Mouse (Mus musculus): ENCODE measurements around the gene Mip. TPM values are rescaled to one million over a fixed set of nuclear protein-coding genes. Genes with fewer than 3 reads are reported as not detected.
"Not testable (repeated sequence)": the region's sequence is repeated elsewhere in the genome, so short reads cannot be mapped to it uniquely, and the experiment has no call there.

Mip gene
- polyA plus RNA-seq, 1 experiment from 2014 or later = not detected

DNA sequence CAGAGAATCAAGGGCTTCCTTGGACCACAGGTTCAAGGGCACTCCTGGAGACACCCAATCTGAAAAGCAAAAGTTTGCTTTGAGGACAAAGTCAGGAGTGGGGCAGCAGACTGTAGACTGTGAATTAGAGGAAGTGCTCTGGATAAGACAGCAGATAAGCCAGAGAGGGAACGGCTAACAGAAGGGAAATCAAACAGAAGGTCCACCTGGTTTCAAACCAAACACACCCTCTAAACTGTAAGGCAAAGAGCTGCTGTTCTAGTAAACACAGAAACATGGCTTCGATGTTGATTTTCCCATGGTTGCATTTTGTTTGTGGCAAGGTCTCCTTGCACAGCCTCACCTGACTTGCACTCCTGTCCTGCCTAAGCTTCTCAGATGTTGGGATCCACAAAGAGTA lies 34.2 kb upstream of the Mip start:
- no peak overlapping the region for H3K4me2 ChIP-seq
- H3K27me3 ChIP-seq (ENCODE audit: control insufficient read depth, insufficient read depth, low read length) = peaks cover 17% of the 10 kb centered on the region
- peak; percentile 71 for DNase-seq (ENCODE audit: low spot score, missing footprints)
- no peak overlapping the region for H3K27ac ChIP-seq (ENCODE audit: low read depth, low read length)
- WGBS = 83% methylated on average over 2 of the region's 2 CpGs
- H3K4me1 ChIP-seq (ENCODE audit: control insufficient read depth, insufficient read depth, low read length) = peaks cover 5% of the 10 kb centered on the region
- no peak overlapping the region for H3K9ac ChIP-seq (ENCODE audit: low read length)
- H3K36me3 ChIP-seq (ENCODE audit: control insufficient read depth, insufficient read depth, low read length) = no peaks in the 10 kb centered on the region
- H3K4me3 ChIP-seq (ENCODE audit: low read depth, low read length) = no peak overlapping the region
- no peaks in the 10 kb centered on the region for H3K9me3 ChIP-seq (ENCODE audit: control insufficient read depth, low read length)
- ATAC-seq (ENCODE audit: low FRiP score) = no peak

DNA sequence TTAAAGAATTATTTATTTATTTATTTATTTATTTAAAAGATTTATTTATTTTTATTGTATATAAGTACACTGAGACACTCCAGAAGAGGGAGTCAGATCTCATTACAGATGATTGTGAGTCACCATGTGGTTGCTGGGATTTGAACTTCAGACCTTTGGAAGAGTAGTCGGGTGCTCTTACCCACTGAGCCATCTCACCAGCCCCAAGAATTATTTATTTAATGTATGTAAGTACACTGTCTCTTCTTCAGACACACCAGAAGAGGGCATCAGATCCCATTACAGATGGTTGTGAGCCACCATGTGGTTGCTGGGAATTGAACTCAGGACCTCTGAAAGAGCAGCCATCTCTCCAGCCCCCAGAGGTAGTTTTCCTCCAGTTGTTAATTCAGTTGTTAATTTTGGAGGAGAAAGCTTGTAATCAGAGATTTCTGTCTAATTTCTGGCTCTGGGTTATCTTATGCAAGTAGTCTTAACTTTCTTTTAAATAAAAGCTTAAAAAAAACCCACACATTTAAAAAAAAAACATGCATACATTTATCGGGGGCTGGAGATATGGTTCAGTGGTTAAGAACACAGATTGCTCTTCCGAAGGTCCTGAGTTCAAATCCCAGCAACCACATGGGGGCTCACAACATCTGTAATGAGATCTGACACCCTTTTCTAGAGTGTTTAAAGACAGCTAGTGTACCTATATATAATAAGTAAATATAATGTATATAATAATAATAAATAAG lies 33.4 kb upstream of the Mip start:
- ATAC-seq (ENCODE audit: low FRiP score); H3K27ac ChIP-seq (ENCODE audit: low read depth, low read length); H3K36me3 ChIP-seq (ENCODE audit: control insufficient read depth, insufficient read depth, low read length); H3K4me1 ChIP-seq (ENCODE audit: control insufficient read depth, insufficient read depth, low read length); H3K9ac ChIP-seq (ENCODE audit: low read length); H3K4me2 ChIP-seq; H3K9me3 ChIP-seq (ENCODE audit: control insufficient read depth, low read length); H3K4me3 ChIP-seq (ENCODE audit: low read depth, low read length): not testable (repeated sequence)
- H3K27me3 ChIP-seq (ENCODE audit: control insufficient read depth, insufficient read depth, low read length) = peaks cover 17% of the 10 kb centered on the region
- WGBS = 90% methylated on average over 3 of the region's 3 CpGs
- DNase-seq (ENCODE audit: low spot score, missing footprints) = peak; percentile 75

DNA sequence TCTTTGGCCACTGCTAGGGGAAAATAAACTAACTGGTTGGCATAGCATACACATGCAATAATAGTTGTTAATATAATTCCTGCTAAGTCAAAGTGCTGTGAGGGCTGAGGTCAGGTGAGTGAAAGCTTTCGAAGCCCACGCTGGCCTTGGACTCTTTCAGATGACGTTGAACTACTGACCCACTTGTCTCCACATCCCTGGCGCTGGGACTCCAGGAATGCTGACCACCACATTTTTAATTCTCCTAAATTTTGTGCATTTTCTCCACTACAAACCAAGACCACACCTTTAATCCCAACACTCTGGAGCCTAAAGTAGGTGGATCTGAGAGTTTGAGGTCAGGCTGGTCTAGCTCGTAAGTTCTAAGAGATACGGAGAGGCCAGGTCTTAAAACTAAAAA lies 32.5 kb upstream of the Mip start:
- no peak for ATAC-seq (ENCODE audit: low FRiP score)
- Histone ChIP-seq H3K4me2 (no peak overlapping the region), H3K27ac (ENCODE audit: low read depth, low read length) (no peak overlapping the region), H3K36me3 (ENCODE audit: control insufficient read depth, insufficient read depth, low read length) (no peaks in the 10 kb centered on the region), H3K9ac (ENCODE audit: low read length) (no peak overlapping the region), H3K9me3 (ENCODE audit: control insufficient read depth, low read length) (no peaks in the 10 kb centered on the region), H3K27me3 (ENCODE audit: control insufficient read depth, insufficient read depth, low read length) (peaks cover 17% of the 10 kb centered on the region), H3K4me1 (ENCODE audit: control insufficient read depth, insufficient read depth, low read length) (peaks cover 5% of the 10 kb centered on the region), H3K4me3 (ENCODE audit: low read depth, low read length) (no peak overlapping the region)
- 92% methylated on average over 6 of the region's 6 CpGs for WGBS
- DNase-seq (ENCODE audit: low spot score, missing footprints) = peak; percentile 79

DNA sequence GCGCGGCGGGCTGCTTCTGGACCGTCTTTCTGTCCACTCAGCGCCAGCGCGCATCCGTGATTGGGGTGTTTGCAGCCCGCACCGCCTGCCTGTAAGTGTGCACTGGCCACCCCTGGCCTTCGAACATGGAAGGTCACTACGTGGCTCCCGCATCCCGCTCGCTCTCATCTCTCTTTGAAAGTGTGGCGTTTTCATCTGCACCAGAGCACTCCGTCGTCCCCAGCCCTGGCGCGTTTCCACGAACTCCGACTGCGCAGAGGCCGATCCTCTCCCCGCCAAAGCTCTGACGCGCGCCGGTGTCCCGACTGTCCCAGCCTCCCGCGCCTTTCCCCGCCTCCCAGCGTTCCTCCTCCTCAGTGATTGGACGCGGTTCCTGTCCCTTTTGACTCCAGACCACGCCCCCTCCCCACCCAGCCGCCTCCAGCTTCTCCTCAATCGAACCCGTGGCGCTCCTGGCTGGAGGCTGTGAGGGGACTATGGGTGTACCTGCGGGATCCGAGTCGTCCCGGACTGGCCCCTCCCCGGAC lies 31.6 kb upstream of the Mip start, which contains the start of gene Gls2:
TSS of gene Gls2 (plus strand) at position 434 of the 527 bp plus-strand sequence.
- under 1% methylated on average over 46 of the region's 46 CpGs for WGBS
- peak; percentile 99 for DNase-seq (ENCODE audit: low spot score, missing footprints)
- Histone ChIP-seq H3K4me1 (ENCODE audit: control insufficient read depth, insufficient read depth, low read length) (peaks cover 5% of the 10 kb centered on the region), H3K27ac (ENCODE audit: low read depth, low read length) (peak within 1 kb of the TSS; percentile 61), H3K9ac (ENCODE audit: low read length) (peak within 1 kb of the TSS; percentile 67), H3K27me3 (ENCODE audit: control insufficient read depth, insufficient read depth, low read length) (peaks cover 17% of the 10 kb centered on the region), H3K36me3 (ENCODE audit: control insufficient read depth, insufficient read depth, low read length) (no peaks in the 10 kb centered on the region), H3K9me3 (ENCODE audit: control insufficient read depth, low read length) (no peaks in the 10 kb centered on the region), H3K4me3 (ENCODE audit: low read depth, low read length) (peak within 1 kb of the TSS; percentile 67), H3K4me2 (peak within 1 kb of the TSS; percentile 95)
- ATAC-seq (ENCODE audit: low FRiP score) = peak; percentile 98

DNA sequence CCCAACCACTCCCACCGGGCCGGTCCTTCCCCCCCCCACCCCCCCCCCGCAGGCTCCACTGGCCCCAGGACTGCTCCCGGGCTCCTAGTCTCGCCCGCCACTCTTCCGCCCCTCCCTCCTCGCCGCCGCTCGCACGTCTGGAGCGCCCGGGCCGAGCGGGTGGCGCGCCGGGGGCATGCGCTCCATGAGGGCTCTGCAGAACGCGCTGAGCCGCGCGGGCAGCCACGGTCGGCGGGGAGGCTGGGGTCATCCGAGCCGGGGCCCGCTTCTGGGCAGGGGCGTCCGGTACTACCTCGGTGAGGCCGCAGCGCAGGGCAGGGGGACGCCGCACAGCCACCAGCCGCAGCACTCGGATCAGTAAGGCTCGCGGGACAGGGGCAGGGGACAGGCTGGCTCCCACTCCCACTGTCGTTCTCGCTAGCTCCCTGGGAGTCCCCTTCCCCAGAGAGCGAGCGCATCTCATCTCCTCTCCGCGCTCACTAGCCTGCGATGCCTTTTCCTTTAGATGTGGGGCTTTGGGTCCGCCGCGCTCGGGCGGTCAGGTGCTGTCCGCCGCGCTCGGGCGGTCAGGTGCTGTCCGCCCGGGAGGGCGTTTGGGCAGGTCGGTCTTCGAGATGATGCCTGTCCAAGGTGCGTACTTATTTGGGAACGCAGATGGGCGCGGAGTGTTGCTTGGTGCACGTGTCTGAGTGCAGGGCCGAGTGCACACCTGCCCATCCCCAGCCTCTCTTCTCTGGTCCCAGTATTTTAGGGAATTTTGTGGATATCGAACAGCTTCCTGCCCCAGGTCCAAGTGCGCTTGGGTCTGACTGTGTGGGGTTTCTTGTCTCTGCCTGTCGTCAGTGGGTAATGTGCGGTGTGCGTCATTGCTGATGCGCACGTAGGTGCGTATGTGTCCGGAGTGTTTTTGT lies 30.8 kb upstream of the Mip start:
- WGBS = under 1% methylated on average over 62 of the region's 79 CpGs
- no peaks in the 10 kb centered on the region for H3K36me3 ChIP-seq (ENCODE audit: control insufficient read depth, insufficient read depth, low read length)
- peaks cover 17% of the 10 kb centered on the region for H3K27me3 ChIP-seq (ENCODE audit: control insufficient read depth, insufficient read depth, low read length)
- H3K9me3 ChIP-seq (ENCODE audit: control insufficient read depth, low read length) = no peaks in the 10 kb centered on the region
- H3K4me1 ChIP-seq (ENCODE audit: control insufficient read depth, insufficient read depth, low read length) = peaks cover 5% of the 10 kb centered on the region
- H3K27ac ChIP-seq (ENCODE audit: low read depth, low read length) = no peak overlapping the region
- DNase-seq (ENCODE audit: low spot score, missing footprints) (peak; percentile 94), ATAC-seq (ENCODE audit: low FRiP score) (peak; percentile 92)
- H3K4me2 ChIP-seq = peak overlapping the region; percentile 95
- H3K4me3 ChIP-seq (ENCODE audit: low read depth, low read length) = peak overlapping the region; percentile 67
- peak overlapping the region; percentile 67 for H3K9ac ChIP-seq (ENCODE audit: low read length)

DNA sequence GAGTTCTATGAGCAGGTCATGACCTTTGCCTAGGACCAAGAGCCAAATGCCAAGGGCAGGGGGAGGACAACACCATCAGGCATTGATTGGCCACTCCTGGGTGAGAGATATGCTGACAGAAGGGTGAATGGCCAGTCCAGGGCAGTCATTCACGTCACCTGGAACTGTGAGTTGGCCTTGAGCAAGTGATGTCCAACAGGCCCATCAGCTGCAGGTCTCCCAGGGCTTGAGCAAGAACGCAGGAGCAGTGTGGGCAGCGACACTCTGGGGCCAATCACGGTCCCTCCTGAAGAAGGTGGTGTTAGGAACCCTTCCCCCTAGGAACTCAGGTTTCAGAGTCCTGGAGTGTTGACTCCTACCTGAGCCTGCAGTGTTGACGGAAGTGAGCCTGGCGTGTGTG lies 23.8 kb upstream of the Mip start:
- Histone ChIP-seq H3K4me2 (no peak overlapping the region), H3K4me3 (ENCODE audit: low read depth, low read length) (no peak overlapping the region), H3K27me3 (ENCODE audit: control insufficient read depth, insufficient read depth, low read length) (no peaks in the 10 kb centered on the region; the same call in 1 of the 2 replicates), H3K27ac (ENCODE audit: low read depth, low read length) (no peak overlapping the region), H3K36me3 (ENCODE audit: control insufficient read depth, insufficient read depth, low read length) (no peaks in the 10 kb centered on the region; the same call in 1 of the 2 replicates), H3K4me1 (ENCODE audit: control insufficient read depth, insufficient read depth, low read length) (no peaks in the 10 kb centered on the region), H3K9ac (ENCODE audit: low read length) (no peak overlapping the region), H3K9me3 (ENCODE audit: control insufficient read depth, low read length) (no peaks in the 10 kb centered on the region)
- DNase-seq (ENCODE audit: low spot score, missing footprints) (no peak), ATAC-seq (ENCODE audit: low FRiP score) (no peak)
- 74% methylated on average over 6 of the region's 6 CpGs for WGBS

DNA sequence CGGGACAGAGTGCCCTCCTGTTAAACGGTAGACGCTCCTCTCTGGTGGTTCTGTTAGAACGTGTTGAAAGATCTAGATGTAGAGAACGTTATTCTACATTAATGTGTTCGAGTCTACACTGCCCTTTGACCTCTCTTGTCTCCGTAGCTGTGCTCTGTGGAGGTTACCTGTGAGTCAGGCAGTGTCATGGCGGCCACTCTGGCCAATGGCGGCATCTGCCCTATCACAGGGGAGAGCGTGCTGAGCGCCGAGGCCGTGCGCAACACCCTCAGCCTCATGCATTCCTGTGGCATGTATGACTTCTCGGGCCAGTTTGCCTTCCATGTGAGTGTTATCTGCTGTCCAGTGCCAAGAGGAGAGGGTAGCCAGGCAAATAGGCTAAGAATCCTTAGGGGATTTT lies 20.7 kb upstream of the Mip start:
- H3K36me3 ChIP-seq (ENCODE audit: control insufficient read depth, insufficient read depth, low read length) = no peaks in the 10 kb centered on the region; the same call in 1 of the 2 replicates
- ATAC-seq (ENCODE audit: low FRiP score) = no peak
- no peaks in the 10 kb centered on the region for H3K9me3 ChIP-seq (ENCODE audit: control insufficient read depth, low read length)
- H3K4me3 ChIP-seq (ENCODE audit: low read depth, low read length) = no peak overlapping the region
- no peaks in the 10 kb centered on the region for H3K27me3 ChIP-seq (ENCODE audit: control insufficient read depth, insufficient read depth, low read length)
- H3K4me1 ChIP-seq (ENCODE audit: control insufficient read depth, insufficient read depth, low read length) = no peaks in the 10 kb centered on the region
- H3K27ac ChIP-seq (ENCODE audit: low read depth, low read length) = no peak overlapping the region
- WGBS = 91% methylated on average over 15 of the region's 15 CpGs
- H3K4me2 ChIP-seq = no peak overlapping the region
- no peak for DNase-seq (ENCODE audit: low spot score, missing footprints)
- no peak overlapping the region for H3K9ac ChIP-seq (ENCODE audit: low read length)

DNA sequence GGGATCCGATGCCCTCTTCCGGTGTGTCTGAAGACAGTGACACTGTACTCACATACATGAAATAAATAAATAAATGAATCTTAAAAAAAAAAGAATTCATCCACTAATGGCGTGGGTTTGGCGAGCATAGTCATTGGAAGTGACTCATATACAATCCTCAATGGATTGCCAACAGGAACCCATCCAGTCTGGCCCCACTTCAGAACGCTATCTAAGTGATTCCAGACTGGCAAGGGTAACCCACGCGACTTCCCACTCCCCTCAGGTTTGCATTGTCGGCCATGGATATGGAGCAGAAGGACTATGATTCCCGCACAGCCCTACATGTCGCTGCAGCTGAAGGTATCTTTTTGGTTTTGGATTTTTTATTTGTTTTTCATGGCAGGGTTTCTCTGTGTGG lies 17.3 kb upstream of the Mip start:
- H3K27ac ChIP-seq (ENCODE audit: low read depth, low read length) = no peak overlapping the region
- H3K27me3 ChIP-seq (ENCODE audit: control insufficient read depth, insufficient read depth, low read length) = 0 out of 2 replicates have a peak, but pooled peaks cover 3% of the 10 kb centered on the region
- no peak overlapping the region for H3K9ac ChIP-seq (ENCODE audit: low read length)
- WGBS = 94% methylated on average over 10 of the region's 10 CpGs
- no peak for ATAC-seq (ENCODE audit: low FRiP score)
- no peaks in the 10 kb centered on the region; the same call in 1 of the 2 replicates for H3K36me3 ChIP-seq (ENCODE audit: control insufficient read depth, insufficient read depth, low read length)
- DNase-seq (ENCODE audit: low spot score, missing footprints) = no peak
- no peak overlapping the region for H3K4me3 ChIP-seq (ENCODE audit: low read depth, low read length)
- H3K4me1 ChIP-seq (ENCODE audit: control insufficient read depth, insufficient read depth, low read length) = peaks cover 5% of the 10 kb centered on the region; the same call in 1 of the 2 replicates
- no peaks in the 10 kb centered on the region for H3K9me3 ChIP-seq (ENCODE audit: control insufficient read depth, low read length)
- H3K4me2 ChIP-seq = no peak overlapping the region

All from midbrain, embryonic 11.5 days (tissue).